Mouse (Mus musculus): Measurements from ENCODE around the gene Serpina3i. TPM values are rescaled to one million over a fixed set of nuclear protein-coding genes. Genes with fewer than 3 reads are reported as not detected.

Serpina3i gene
- polyA plus RNA-seq (2012; rRNA removed; ENCODE audit: low replicate concordance) = 0.06 and 0.13 TPM in 2 replicates

GRCm38 (mm10) chr12:104262863-104263262 is at the start of gene Serpina3i:
Gene Serpina3i (plus strand): TSS chr12:104263122.

GRCm38 (mm10) chr12:104214445-104214753 is 48.5 kb upstream of the Serpina3i start, which contains the start of gene Serpina3f:
Gene Serpina3f (plus strand): TSS chr12:104214544.

GRCm38 (mm10) chr12:104235915-104236314 is 27.0 kb upstream of the Serpina3i start, which contains the start of gene Serpina3g:
Gene Serpina3g (plus strand): TSS chr12:104236245.

GRCm38 (mm10) chr12:104314253-104314652 is 51.3 kb downstream of the Serpina3i start, which contains the start of gene Serpina3j:
Gene Serpina3j (plus strand): TSS chr12:104314553.

Other genes with a start within 250 kb of the Serpina3i start
- 0.02 and 0.12 TPM in 2 replicates for gene Serpina9, start 249.4 kb upstream of the Serpina3i start, polyA plus RNA-seq (2012; rRNA removed; ENCODE audit: low replicate concordance)
- not detected in 2 replicates for gene Serpina12, start 218.7 kb upstream of the Serpina3i start, polyA plus RNA-seq (2012; rRNA removed; ENCODE audit: low replicate concordance)
- gene Serpina5, start 162.0 kb upstream of the Serpina3i start, polyA plus RNA-seq (2012; rRNA removed; ENCODE audit: low replicate concordance) = not detected in 2 replicates
- not detected in 2 replicates for gene Serpina3a, start 150.4 kb upstream of the Serpina3i start, polyA plus RNA-seq (2012; rRNA removed; ENCODE audit: low replicate concordance)
- gene Serpina3b, start 135.1 kb upstream of the Serpina3i start, polyA plus RNA-seq (2012; rRNA removed; ENCODE audit: low replicate concordance) = not detected in 2 replicates
- 0.04 and 0.46 TPM in 2 replicates for gene Serpina3c, start 109.3 kb upstream of the Serpina3i start, polyA plus RNA-seq (2012; rRNA removed; ENCODE audit: low replicate concordance)
- 0.77 and 1.1 TPM in 2 replicates for gene Serpina3f, start 48.6 kb upstream of the Serpina3i start, polyA plus RNA-seq (2012; rRNA removed; ENCODE audit: low replicate concordance)
- gene Serpina3g, start 26.9 kb upstream of the Serpina3i start, polyA plus RNA-seq (2012; rRNA removed; ENCODE audit: low replicate concordance) = 7.1 and 10.1 TPM in 2 replicates
- gene Serpina3j, start 51.4 kb downstream of the Serpina3i start, polyA plus RNA-seq (2012; rRNA removed; ENCODE audit: low replicate concordance) = not detected in 2 replicates
- gene Serpina3k, start 75.4 kb downstream of the Serpina3i start, polyA plus RNA-seq (2012; rRNA removed; ENCODE audit: low replicate concordance) = 0.25 TPM in 1 of 2 replicates, not detected in the other
- not detected in 2 replicates for gene Serpina3m, start 75.4 kb downstream of the Serpina3i start, polyA plus RNA-seq (2012; rRNA removed; ENCODE audit: low replicate concordance)
- gene Serpina3n, start 143.6 kb downstream of the Serpina3i start, polyA plus RNA-seq (2012; rRNA removed; ENCODE audit: low replicate concordance) = 4.8 and 10.2 TPM in 2 replicates
- gene Gsc, start 210.2 kb downstream of the Serpina3i start, polyA plus RNA-seq (2012; rRNA removed; ENCODE audit: low replicate concordance) = 0.19 and 0.33 TPM in 2 replicates

All from duodenum, adult 2 months (tissue).